Mouse (Mus musculus): ENCODE data around the gene Stk39.

The Stk39 gene

DNA sequence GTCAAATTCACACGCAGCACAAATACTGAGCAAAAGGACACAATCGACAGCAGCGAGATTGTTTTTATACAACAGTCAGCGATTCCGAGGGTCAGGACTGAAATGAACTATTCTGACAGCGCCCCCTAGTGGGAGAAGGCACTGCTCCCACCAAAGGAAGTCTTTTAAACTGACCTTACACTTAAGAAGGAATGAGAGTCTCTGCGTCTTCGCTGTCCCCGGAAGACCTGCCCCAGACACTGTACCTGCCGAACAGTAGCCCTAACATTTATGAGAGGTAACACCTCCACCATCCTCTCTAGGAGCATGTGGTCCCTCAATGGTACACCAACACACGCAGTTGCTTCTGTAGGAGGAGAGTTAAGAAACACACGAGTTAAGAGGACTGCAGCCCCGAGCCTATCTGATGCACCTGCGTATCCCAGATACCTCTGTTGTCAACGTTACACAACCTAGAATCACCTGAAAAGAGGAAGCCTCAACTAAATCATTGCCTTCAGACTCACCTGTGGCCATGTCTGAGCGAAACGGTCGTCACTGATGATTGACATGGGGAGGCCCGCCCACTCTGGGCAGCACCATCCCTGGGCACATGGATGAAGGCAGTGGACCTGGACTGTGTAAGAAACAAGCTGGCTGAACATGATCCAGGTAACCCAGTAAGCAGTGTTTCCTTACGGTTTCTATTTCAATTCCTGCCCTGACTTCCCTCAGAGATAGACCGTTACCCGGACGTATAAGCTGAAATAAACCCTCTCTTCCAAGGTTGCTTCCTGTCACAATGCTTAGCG lies 122.3 kb downstream of the Stk39 start:
- in situ Hi-C loops (cut with MboI, MseI) = loop anchor here (10.0 kb wide), 2 partner anchors 1385 to 1755 kb away; no protein-coding TSS in a partner anchor

GRCm38 (mm10) chr2:68348966-68349365 lies 123.1 kb downstream of the Stk39 start:
- in situ Hi-C loops (cut with MboI, MseI) = loop anchor here (10.0 kb wide), 1 partner anchor 1384 kb away; no protein-coding TSS in a partner anchor

GRCm38 (mm10) chr2:68346606-68347237 lies 125.3 kb downstream of the Stk39 start:
- in situ Hi-C loops (cut with MboI, MseI) = loop anchor here (10.0 kb wide), 1 partner anchor 1382 kb away; no protein-coding TSS in a partner anchor

- in situ Hi-C loops (cut with MboI, MseI) = loop anchor here (10.0 kb wide), 1 partner anchor 1380 kb away; no protein-coding TSS in a partner anchor
Observed at GRCm38 (mm10) chr2:68345269-68345668, 126.8 kb downstream of the Stk39 start.

DNA sequence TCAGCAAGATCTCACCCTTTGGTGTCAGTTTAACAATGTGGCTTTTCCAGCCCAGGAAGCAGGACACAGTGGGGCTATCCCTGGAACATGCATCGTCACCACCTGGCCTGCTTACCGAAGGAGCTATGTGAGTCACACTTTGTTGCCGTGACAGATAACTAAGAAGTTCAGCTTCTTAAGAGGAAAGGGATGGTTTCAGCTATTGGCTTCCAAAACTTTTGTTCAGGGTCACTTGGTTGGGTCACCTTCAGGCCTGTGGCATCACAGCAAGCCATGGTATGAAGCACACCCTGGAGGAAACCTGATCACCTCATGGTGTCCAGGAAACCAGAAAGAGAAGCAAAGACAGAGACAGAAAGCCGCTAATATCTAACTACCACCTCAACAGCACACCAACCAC lies 128.3 kb downstream of the Stk39 start:
- in situ Hi-C loops (cut with MboI, MseI) = loop anchor here (10.0 kb wide), 1 partner anchor 1379 kb away; no protein-coding TSS in a partner anchor

GRCm38 (mm10) chr2:68342122-68342646 lies 129.9 kb downstream of the Stk39 start:
- in situ Hi-C loops (cut with MboI, MseI) = loop anchor here (10.0 kb wide), 1 partner anchor 1377 kb away; no protein-coding TSS in a partner anchor

- in situ Hi-C loops (cut with MboI, MseI) = no loop called here
Observed at GRCm38 (mm10) chr2:68336913-68337312, 135.2 kb downstream of the Stk39 start.

- in situ Hi-C loops (cut with MboI, MseI) = no loop called here
Observed at GRCm38 (mm10) chr2:68334945-68335344, 137.1 kb downstream of the Stk39 start.

- in situ Hi-C loops (cut with MboI, MseI) = no loop called here
Observed at GRCm38 (mm10) chr2:68325306-68325705, 146.8 kb downstream of the Stk39 start.

DNA sequence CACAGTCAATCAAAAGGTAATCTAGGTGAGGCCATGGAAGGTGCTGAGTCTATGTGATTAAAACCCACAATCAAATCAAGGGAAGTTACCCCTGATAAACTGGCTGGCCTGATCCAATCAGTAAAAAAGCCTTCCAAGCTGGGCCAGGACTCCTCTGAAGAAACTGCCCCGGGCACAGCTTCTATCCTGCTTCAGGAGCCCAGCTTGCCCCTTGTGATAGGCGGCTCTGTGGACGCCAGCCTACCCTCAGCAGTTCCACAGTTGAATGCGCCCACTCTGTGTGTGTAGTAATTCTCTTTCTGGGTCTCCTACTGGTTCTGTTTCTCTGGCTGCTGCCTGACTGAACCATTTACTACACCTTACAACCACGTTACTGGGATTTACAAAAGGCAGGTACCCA lies 150.8 kb downstream of the Stk39 start:
- in situ Hi-C loops (cut with MboI, MseI) = no loop called here

DNA sequence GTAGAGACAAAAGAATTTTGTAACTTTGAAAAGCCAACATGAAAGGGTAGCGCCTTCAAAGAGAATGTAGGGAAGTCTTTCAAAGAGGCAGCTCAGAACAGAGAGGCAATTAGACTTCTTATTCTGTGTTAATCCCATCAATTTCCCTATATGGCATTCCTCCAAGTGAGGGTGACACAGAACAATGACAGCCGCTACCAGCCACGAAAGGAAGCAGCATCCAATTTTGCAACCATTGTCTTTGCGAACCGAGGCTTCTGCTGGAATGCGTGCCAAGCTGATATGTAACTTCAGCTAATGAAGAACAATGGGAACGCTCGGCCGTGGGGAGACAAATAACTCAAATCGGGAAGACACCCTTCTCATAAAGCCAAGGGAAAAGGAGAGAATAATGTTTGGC lies 151.4 kb downstream of the Stk39 start:
- in situ Hi-C loops (cut with MboI, MseI) = no loop called here

- in situ Hi-C loops (cut with MboI, MseI) = no loop called here
Observed at GRCm38 (mm10) chr2:68318452-68318851, 153.6 kb downstream of the Stk39 start.

- in situ Hi-C loops (cut with MboI, MseI) = no loop called here
Observed at GRCm38 (mm10) chr2:68317895-68318294, 154.2 kb downstream of the Stk39 start.

- in situ Hi-C loops (cut with MboI, MseI) = no loop called here
Observed at GRCm38 (mm10) chr2:68317452-68317851, 154.6 kb downstream of the Stk39 start.

DNA sequence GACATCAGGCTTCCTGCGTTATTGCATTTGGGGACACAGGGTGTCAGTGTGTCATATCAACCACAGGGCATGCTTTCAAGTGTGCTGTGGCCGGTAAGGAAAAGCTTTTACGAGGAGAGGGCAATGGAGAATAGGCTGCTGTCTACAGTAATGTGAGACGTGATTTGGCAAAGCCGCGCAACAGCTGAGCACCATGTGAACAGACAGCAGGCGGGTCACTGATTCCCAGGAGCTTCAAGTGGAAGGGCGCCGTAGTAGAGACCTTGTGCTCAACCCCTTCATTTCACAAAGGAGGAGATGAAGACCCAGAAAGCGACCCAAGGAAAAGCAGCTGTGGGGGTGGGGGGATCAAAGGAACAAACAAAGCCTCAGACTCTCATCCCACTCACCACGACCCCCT lies 156.8 kb downstream of the Stk39 start:
- in situ Hi-C loops (cut with MboI, MseI) = no loop called here

- in situ Hi-C loops (cut with MboI, MseI) = no loop called here
Observed at GRCm38 (mm10) chr2:68310121-68310520, 161.9 kb downstream of the Stk39 start.

- in situ Hi-C loops (cut with MboI, MseI) = no loop called here
Observed at GRCm38 (mm10) chr2:68306519-68306918, 165.5 kb downstream of the Stk39 start.

- in situ Hi-C loops (cut with MboI, MseI) = no loop called here
Observed at GRCm38 (mm10) chr2:68304771-68305460, 167.2 kb downstream of the Stk39 start.

- in situ Hi-C loops (cut with MboI, MseI) = no loop called here
Observed at GRCm38 (mm10) chr2:68301811-68302542, 170.1 kb downstream of the Stk39 start.

- in situ Hi-C loops (cut with MboI, MseI) = no loop called here
Observed at GRCm38 (mm10) chr2:68298356-68298755, 173.7 kb downstream of the Stk39 start.

DNA sequence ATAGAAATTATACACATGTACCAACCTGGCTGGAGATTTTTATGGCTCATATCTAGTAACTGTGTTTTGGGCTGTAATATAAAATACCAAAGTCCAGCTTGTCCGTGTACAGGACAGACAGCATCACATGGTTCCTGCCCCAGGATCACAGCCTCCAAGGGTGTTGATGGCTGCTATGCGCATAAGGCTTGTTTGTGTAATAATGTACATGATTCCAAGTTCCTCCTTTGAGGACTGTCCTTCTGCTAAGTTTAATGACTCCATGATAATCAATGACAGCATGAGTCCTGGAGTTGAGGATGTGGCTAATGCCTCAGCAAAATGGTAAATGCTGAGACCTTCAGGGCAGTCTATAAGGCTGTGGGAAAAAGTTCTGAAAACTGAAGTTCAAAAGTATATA lies 174.1 kb downstream of the Stk39 start:
- in situ Hi-C loops (cut with MboI, MseI) = no loop called here
